Mouse (Mus musculus) c-Kit-positive CD71-positive TER-119-negative erythroid progenitor cells, embryonic 14.5 days (primary cell): Measurements from ENCODE around the gene Gm42417.
A peak's percentile ranks its signal among the peaks of the same experiment; 100 is the strongest.

Experiments used
- DNase-seq: peaks from one replicate; pipeline ENCODE4 v3.0.0-alpha.2; 2013; ENCODE audit warnings: low read depth

Gm42417 gene

GRCm38 (mm10) chr1:36539186-36539585, at the start of gene Gm42417:
TSS of gene Gm42417 (minus strand) at chr1:36539429.
- no peak for DNase-seq

DNA sequence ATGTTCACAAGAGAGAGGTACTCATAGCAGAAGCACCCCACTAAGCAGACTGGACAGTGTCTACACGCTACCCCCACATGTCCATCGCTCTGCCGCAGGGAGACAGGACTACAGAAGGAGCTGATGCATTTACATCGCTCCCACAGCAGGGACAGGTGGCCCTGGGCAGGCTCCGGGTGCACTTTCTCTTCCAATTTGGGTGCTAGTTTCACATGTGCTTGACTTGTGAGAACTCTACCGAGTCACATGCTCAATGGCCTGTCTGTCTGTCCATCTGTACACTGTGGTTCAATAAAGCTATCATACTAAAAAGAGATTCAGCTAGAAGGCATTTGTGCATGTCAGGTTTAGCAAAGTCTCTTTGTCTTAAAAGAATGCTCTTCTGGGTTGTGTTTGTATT, 48.6 kb upstream of the Gm42417 start:
- no peak for DNase-seq

- no peak for DNase-seq
Measured at GRCm38 (mm10) chr1:36586288-36586687, 47.1 kb upstream of the Gm42417 start.

- no peak for DNase-seq
Measured at GRCm38 (mm10) chr1:36583408-36584116, 44.3 kb upstream of the Gm42417 start.

- DNase-seq = no peak
Measured at GRCm38 (mm10) chr1:36582211-36582610, 43.0 kb upstream of the Gm42417 start.

- no peak for DNase-seq
Measured at GRCm38 (mm10) chr1:36581260-36581659, 42.0 kb upstream of the Gm42417 start.

DNA sequence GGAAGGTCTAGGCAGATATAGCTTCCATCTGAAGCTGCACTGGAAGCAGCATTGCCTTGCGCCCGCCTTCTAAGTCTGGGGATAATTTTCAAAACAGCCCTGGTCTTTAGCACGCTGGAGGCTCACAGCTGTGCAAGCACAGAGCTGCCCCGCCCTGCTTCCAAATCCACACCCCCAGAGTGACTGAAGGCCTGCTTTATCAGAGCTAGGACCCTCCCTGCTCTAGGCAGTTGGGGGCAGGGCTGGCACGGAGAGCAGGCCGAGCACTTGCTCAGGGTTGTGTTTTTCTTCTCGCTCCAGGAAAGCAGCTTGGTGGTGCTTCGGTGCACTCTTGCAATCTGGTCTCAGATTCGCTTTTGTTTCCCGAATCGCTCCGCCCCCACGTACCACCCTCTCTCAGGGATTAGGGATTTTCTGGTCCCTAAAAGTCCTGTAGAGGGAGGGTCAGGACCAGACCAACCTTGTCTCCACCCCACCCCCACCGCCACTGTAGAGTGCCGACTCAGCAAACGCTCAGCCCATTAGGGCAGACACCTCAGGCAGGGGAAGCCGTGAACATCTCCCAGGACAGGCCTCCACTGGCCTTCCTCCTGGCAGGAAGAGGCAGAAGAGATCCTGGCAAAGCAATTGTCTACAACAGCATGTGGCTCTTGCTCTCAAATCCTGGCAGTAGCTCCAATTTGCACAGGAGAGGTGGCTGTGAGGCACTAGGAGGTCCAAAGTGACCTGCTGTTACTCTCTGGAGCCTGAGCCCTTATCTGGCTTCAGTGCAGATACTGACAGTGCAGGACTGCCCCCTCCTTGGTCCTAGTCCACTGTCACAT, 41.4 kb upstream of the Gm42417 start:
- DNase-seq = peak; percentile 52

DNA sequence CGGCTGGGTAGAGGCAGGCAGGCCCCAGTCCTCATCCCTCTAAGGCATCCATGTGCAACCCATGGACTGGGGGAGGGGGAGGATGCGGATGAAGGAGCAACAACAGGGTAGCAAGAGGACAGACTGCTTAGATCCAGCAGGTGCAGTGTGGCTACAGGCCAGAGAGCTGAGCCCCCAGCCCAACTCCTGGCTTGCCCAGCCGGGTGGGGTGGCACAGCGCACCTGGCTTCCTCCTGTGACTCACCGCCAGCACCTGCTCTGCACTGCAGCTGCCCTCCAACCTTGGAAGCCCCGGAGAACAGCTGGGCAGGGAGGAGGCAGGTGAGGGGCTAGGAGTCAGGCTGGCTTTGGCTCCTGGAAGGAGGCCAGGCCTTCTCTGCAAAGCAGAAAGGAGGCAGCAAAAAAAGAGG, 40.8 kb upstream of the Gm42417 start:
- DNase-seq = no peak

- no peak for DNase-seq
Measured at GRCm38 (mm10) chr1:36576991-36577675, 37.9 kb upstream of the Gm42417 start.

DNA sequence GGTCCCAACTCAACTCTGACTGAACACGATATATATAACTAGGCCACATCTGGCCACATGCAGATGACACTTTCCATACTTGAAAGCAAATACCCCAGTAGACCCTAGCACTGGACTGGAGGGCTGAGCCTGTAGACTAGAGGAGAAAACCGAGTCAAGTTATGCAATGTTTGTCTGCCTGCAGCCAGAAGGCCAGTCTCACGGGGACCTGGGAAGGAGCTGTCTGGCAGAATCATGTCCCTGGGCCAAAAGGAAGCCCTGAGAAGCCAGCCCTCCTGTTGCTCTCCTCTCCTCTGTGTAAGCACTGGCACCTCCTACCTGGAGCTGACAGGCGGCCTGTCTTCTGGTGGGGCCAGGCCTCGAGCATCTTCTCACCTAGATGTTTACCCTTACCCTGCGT, 36.1 kb upstream of the Gm42417 start:
- no peak for DNase-seq

DNA sequence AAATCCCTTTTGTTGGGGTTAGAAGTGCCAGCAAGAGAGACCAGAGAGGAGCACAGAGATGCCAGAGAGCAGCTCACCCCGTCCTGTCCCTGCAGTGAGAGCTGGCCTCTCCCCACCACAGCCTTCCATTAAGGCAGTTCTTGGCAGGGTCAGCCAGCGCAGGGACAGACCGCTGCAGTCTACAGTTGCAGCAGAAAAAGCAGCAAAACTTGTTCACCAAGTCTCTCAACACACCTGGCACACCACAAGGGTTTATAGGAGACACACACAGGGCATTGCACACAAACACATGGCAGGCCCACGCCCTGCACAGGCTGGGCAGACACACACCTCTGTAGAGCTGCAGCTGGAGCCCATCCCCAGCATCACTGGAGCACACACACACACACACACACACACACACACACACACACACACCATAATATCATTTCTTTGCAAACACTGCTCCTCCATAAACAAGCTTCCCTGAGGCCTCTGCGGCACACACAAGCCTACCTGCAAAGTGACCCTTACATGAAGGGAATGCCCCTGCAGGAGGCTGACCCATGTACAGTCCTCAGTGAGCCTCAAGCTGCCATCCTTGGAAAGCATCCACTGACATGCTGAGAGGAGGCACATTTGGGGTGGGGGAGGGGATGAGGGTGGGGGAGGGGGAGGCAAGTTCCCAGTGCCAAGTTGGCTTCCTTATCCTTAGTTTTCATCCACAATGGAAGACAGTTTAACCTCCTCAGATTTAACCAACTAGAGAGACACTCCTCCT, 35.1 kb upstream of the Gm42417 start:
- no peak for DNase-seq

DNA sequence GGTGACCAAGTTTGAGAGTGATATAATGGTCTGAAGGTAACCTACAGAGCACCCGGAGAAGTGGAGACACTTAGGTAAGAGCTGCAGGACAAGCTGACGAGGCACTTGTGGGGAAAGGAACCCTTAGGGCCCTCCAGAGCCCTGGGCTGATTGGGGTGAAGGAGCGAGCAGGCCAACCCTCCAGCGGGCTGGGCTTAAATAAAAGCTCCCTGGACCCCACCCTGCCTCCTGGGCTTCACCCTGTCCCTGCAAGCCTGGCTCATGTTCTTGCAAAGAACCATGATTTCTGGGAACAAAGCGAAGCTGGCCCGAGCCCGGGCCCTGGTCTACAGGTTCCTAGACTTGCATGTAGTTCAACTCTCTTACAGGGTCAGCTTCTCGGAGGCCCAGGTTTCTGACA, 34.3 kb upstream of the Gm42417 start:
- no peak for DNase-seq

- DNase-seq = no peak
Measured at GRCm38 (mm10) chr1:36572709-36573108, 33.5 kb upstream of the Gm42417 start.

DNA sequence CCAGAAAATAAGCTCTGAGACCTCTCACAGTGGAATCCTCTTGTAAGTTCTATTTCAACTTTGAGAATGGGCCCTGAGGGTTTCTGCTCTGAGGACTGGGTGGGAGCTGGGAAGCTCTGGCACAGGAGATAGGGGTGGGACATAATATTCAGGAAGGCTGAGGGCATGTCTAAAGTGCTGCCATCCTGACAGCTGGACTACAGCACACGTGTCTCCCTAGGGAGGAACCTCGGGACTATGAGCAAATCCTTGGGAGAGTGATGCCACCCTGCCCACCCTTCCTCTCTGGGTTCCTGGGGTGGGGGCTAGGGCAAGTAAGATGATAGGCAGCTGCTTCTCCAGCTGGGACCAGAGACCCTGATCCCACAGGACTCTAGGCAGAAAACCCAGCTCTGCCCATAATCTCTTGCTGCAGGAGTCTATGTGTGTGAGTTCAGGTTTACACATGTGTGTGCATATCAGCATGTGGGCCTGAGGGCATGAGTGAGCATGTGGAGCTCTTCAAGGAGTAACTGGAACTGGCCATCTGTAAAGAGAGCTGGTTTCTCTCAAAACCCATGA, 33.0 kb upstream of the Gm42417 start:
- DNase-seq = no peak

- DNase-seq = no peak
Measured at GRCm38 (mm10) chr1:36571627-36572026, 32.4 kb upstream of the Gm42417 start.

- DNase-seq = no peak
Measured at GRCm38 (mm10) chr1:36570320-36570719, 31.1 kb upstream of the Gm42417 start.

DNA sequence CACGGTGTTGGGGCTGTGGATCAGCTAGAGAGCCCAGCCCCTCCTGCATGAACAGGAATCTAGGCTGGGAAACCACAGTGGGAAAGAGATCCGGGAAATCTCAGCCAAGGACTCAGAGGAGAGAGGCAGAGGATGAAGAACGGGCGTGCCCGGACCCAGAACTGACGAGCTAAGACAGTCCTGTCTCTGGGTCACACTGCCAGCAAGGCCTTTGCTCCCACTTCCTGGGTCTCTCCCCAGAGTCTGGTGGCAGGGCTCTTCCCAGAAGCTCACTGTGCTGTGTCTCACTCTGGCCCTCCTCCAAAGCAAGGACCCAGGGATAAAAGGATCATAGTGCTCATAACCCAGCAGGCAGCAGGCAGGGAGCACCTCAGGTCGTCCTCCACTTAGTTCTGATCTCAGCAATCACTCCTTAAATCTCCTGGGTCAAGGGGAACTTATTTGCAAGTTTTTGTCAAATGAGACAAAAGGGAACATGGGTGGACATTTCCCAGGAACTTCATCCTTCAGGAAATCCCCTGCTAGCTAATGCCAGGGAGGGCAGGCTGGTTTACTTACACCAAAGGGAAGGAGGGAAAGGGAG, 30.6 kb upstream of the Gm42417 start:
- no peak for DNase-seq

- no peak for DNase-seq
Measured at GRCm38 (mm10) chr1:36568776-36569175, 29.5 kb upstream of the Gm42417 start.

DNA sequence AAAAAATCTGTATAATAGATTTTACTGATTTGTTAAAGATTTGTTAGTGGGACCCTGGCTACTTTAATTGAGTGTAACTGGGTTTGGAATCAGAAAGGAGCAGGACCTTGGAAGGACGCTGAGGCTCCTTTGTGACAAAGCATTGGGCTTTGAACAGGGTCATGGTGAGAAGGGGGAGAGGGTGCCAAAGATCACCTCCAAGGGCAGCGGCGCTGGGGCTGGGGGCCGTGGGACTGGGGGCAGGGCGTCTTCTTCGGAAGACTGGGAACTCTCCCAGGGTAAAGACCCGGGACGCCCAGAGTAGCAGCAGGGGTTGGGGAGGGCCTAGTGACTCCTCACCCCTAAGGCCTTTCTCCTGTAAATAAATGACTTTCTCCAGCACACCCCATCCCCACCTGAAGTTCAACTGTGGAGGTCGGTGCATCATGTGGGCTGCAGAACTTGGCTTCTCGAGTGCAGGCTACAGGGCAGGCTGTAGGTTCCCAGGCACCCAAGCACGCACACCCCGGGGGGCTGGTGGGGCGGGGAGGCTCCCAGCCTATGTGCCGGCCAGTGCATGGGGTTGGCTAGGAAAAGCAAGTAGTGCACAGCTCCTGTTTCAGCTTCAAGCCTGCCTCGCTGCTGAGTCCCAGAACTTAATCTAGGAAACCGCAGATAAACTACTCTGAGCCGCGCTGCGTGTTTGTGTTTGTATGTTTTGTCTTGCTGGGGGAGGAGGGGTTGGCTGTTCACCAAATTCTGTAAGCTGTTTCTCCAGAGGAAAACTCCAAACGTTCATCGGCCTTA, 28.8 kb upstream of the Gm42417 start:
- no peak for DNase-seq

- no peak for DNase-seq
Measured at GRCm38 (mm10) chr1:36566425-36566824, 27.2 kb upstream of the Gm42417 start.

- DNase-seq = no peak
Measured at GRCm38 (mm10) chr1:36564101-36564500, 24.9 kb upstream of the Gm42417 start.
